Mouse (Mus musculus): ENCODE data around the gene Xrra1. TPM values are rescaled to one million over a fixed set of nuclear protein-coding genes. Genes with fewer than 3 reads are reported as not detected.
"Not testable (repeated sequence)": the region's sequence is repeated elsewhere in the genome, so short reads cannot be mapped to it uniquely, and the experiment has no call there.

Xrra1 gene
- polyA plus RNA-seq, 1 experiment, result 268 TPM

- TF ChIP-seq CTCF (IDR thresholded peaks at IDR 0.05; ENCODE audit: control insufficient read depth, insufficient read depth, insufficient replicate concordance, low read depth, low read length) (no peak), POLR2A (IDR thresholded peaks at IDR 0.05; ENCODE audit: control insufficient read depth, low read depth, low read length) (no peak)
- no peaks in the 10 kb centered on the region; the same call in 1 of the 2 replicates for H3K36me3 ChIP-seq (ENCODE audit: control insufficient read depth, insufficient read depth, low read length)
- no peak overlapping the region for H3K27ac ChIP-seq (ENCODE audit: control insufficient read depth, insufficient read depth, low read depth, low read length)
- H3K4me3 ChIP-seq (ENCODE audit: control insufficient read depth, low read depth, low read length), result no peak overlapping the region
- no peaks in the 10 kb centered on the region for H3K27me3 ChIP-seq (ENCODE audit: control insufficient read depth, insufficient read depth, low read length)
- H3K4me1 ChIP-seq (ENCODE audit: control insufficient read depth, insufficient read depth, low read length), result peaks cover 4% of the 10 kb centered on the region
Observed at GRCm38 (mm10) chr7:99920416-99920815, 61.5 kb downstream of the Xrra1 start.

- Histone ChIP-seq H3K4me3 (ENCODE audit: control insufficient read depth, low read depth, low read length) (no peak overlapping the region), H3K27me3 (ENCODE audit: control insufficient read depth, insufficient read depth, low read length) (no peaks in the 10 kb centered on the region), H3K36me3 (ENCODE audit: control insufficient read depth, insufficient read depth, low read length) (peaks cover 1% of the 10 kb centered on the region), H3K27ac (ENCODE audit: control insufficient read depth, insufficient read depth, low read depth, low read length) (no peak overlapping the region), H3K4me1 (ENCODE audit: control insufficient read depth, insufficient read depth, low read length) (no peaks in the 10 kb centered on the region)
- TF ChIP-seq CTCF (IDR thresholded peaks at IDR 0.05; ENCODE audit: control insufficient read depth, insufficient read depth, insufficient replicate concordance, low read depth, low read length), result no peak
- no peak for TF ChIP-seq POLR2A (IDR thresholded peaks at IDR 0.05; ENCODE audit: control insufficient read depth, low read depth, low read length)
Observed at GRCm38 (mm10) chr7:99926916-99927714, 68.2 kb downstream of the Xrra1 start.

DNA sequence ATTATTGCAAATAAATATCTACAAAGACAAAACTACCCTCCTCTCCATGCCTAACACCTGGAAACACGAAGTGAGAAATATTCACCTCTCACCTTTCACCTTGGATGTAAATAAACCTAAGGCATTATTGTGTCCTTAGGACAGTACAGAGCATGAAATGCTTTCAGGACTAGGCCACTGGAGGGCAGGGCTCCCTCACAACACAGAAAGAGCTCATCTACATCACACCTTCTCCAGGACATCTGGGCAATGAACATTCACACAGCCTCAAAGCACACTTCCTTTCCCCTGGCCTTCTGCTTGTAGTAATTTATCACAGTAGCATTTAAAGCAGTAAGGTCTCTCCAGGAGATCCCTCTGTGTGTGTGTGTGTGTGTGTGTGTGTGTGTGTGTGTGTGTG, 76.8 kb downstream of the Xrra1 start:
- H3K4me3 ChIP-seq (ENCODE audit: control insufficient read depth, low read depth, low read length), result no peak overlapping the region
- TF ChIP-seq POLR2A (IDR thresholded peaks at IDR 0.05; ENCODE audit: control insufficient read depth, low read depth, low read length) (no peak), CTCF (IDR thresholded peaks at IDR 0.05; ENCODE audit: control insufficient read depth, insufficient read depth, insufficient replicate concordance, low read depth, low read length) (no peak)

GRCm38 (mm10) chr7:99940669-99941068, 81.8 kb downstream of the Xrra1 start:
- no peak for TF ChIP-seq POLR2A (IDR thresholded peaks at IDR 0.05; ENCODE audit: control insufficient read depth, low read depth, low read length)
- TF ChIP-seq CTCF (IDR thresholded peaks at IDR 0.05; ENCODE audit: control insufficient read depth, insufficient read depth, insufficient replicate concordance, low read depth, low read length), result no peak
- Histone ChIP-seq H3K27me3 (ENCODE audit: control insufficient read depth, insufficient read depth, low read length) (no peaks in the 10 kb centered on the region), H3K36me3 (ENCODE audit: control insufficient read depth, insufficient read depth, low read length) (peaks cover 1% of the 10 kb centered on the region; the same call in 1 of the 2 replicates)

More for the DNA sequence above, 76.8 kb downstream of the Xrra1 start:
- Histone ChIP-seq H3K36me3 (ENCODE audit: control insufficient read depth, insufficient read depth, low read length) (peaks cover 3% of the 10 kb centered on the region; the same call in 1 of the 2 replicates), H3K27ac (ENCODE audit: control insufficient read depth, insufficient read depth, low read depth, low read length) (no peak overlapping the region), H3K4me1 (ENCODE audit: control insufficient read depth, insufficient read depth, low read length) (no peaks in the 10 kb centered on the region), H3K27me3 (ENCODE audit: control insufficient read depth, insufficient read depth, low read length) (no peaks in the 10 kb centered on the region)

GRCm38 (mm10) chr7:99944520-99944919, 85.6 kb downstream of the Xrra1 start:
- no peaks in the 10 kb centered on the region for H3K4me1 ChIP-seq (ENCODE audit: control insufficient read depth, insufficient read depth, low read length)
- no peaks in the 10 kb centered on the region for H3K27me3 ChIP-seq (ENCODE audit: control insufficient read depth, insufficient read depth, low read length)
- peaks cover 1% of the 10 kb centered on the region; the same call in 1 of the 2 replicates for H3K36me3 ChIP-seq (ENCODE audit: control insufficient read depth, insufficient read depth, low read length)
- H3K27ac ChIP-seq (ENCODE audit: control insufficient read depth, insufficient read depth, low read depth, low read length), result no peak overlapping the region
- H3K4me3 ChIP-seq (ENCODE audit: control insufficient read depth, low read depth, low read length), result no peak overlapping the region
- TF ChIP-seq CTCF (IDR thresholded peaks at IDR 0.05; ENCODE audit: control insufficient read depth, insufficient read depth, insufficient replicate concordance, low read depth, low read length) (no peak), POLR2A (IDR thresholded peaks at IDR 0.05; ENCODE audit: control insufficient read depth, low read depth, low read length) (no peak)

More at GRCm38 (mm10) chr7:99940669-99941068, 81.8 kb downstream of the Xrra1 start:
- no peak overlapping the region for H3K27ac ChIP-seq (ENCODE audit: control insufficient read depth, insufficient read depth, low read depth, low read length)
- no peaks in the 10 kb centered on the region for H3K4me1 ChIP-seq (ENCODE audit: control insufficient read depth, insufficient read depth, low read length)
- no peak overlapping the region for H3K4me3 ChIP-seq (ENCODE audit: control insufficient read depth, low read depth, low read length)

GRCm38 (mm10) chr7:99945012-99945411, 86.1 kb downstream of the Xrra1 start:
- H3K27ac ChIP-seq (ENCODE audit: control insufficient read depth, insufficient read depth, low read depth, low read length); H3K27me3 ChIP-seq (ENCODE audit: control insufficient read depth, insufficient read depth, low read length); H3K4me3 ChIP-seq (ENCODE audit: control insufficient read depth, low read depth, low read length); H3K4me1 ChIP-seq (ENCODE audit: control insufficient read depth, insufficient read depth, low read length); H3K36me3 ChIP-seq (ENCODE audit: control insufficient read depth, insufficient read depth, low read length): not testable (repeated sequence)

GRCm38 (mm10) chr7:99945939-99946338, 87.0 kb downstream of the Xrra1 start:
- Histone ChIP-seq H3K27ac (ENCODE audit: control insufficient read depth, insufficient read depth, low read depth, low read length) (no peak overlapping the region), H3K4me1 (ENCODE audit: control insufficient read depth, insufficient read depth, low read length) (no peaks in the 10 kb centered on the region), H3K27me3 (ENCODE audit: control insufficient read depth, insufficient read depth, low read length) (no peaks in the 10 kb centered on the region), H3K36me3 (ENCODE audit: control insufficient read depth, insufficient read depth, low read length) (no peaks in the 10 kb centered on the region; the same call in 1 of the 2 replicates), H3K4me3 (ENCODE audit: control insufficient read depth, low read depth, low read length) (no peak overlapping the region)
- TF ChIP-seq POLR2A (IDR thresholded peaks at IDR 0.05; ENCODE audit: control insufficient read depth, low read depth, low read length), result no peak
- no peak for TF ChIP-seq CTCF (IDR thresholded peaks at IDR 0.05; ENCODE audit: control insufficient read depth, insufficient read depth, insufficient replicate concordance, low read depth, low read length)
